Mouse (Mus musculus) CD4-positive helper T cell, adult 2 months (primary cell): Measurements from ENCODE around the gene Olfr1358.

Experiments
- DNase-seq: peaks from one replicate; pipeline ENCODE4 v3.0.0-alpha.2; 2012; ENCODE audit warnings: low read depth, missing footprints, low spot score

Gene Olfr1358

DNA sequence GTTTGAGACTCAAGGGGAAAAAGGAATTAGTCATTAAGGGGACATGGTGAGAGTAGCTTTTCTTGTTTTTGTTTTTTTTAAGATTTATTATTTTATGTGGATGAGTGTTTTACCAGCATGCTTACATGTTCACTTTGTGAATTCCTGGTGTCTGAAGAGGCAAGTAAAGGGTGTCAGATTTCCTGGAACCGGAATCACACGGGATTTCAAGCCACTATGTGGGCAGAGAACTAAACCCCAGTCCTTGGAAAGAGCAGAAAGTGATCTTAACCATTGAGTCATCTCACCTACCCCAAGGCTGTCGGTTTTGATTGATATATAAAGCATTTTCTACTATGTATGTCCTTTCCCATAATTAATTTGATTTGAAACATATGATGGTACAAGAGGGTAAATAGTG lies 52.5 kb downstream of the Olfr1358 start:
- DNase-seq, result no peak
